Mouse (Mus musculus): ENCODE measurements around the gene Syt14.

Syt14 gene

DNA sequence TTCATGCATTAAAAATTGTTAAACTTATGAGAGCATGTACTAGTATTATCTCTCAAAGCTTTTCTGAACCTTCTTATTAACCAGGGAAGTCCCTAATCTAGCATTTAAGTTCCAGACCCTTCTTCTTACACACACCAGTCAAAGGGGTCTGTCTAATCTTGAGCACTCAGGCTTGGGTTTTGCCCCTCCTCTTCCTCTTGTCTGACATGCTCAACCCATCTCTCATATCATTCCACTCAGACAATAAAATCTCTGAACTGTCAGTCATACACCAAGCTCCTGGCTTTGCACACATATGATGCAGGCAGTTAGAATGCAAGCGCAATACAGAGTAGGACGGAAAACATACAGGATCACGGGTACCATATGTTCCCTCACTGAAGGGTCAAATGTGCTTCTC is 48.4 kb downstream of the Syt14 start:
- DNase-seq (ENCODE audit: low read depth, low spot score) = no peak

DNA sequence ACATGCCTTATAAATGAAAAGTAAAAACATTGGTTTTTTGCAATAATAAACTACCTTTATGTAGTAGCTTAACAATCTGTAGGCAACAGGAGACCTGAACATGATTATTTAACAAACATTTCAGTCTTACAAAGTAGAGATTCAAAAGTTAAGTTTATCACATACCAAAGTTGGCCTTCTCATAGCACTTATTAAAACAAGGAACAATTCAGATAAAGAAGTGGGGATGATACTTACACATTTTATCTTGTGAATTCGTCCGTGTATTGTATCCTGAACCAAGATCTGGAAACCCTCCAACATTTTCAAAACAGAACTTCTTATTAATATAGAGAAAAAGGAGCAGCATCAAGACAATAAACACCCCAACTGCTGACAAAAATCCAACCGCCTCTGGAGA is 49.1 kb downstream of the Syt14 start:
- DNase-seq (ENCODE audit: low read depth, low spot score) = no peak

DNA sequence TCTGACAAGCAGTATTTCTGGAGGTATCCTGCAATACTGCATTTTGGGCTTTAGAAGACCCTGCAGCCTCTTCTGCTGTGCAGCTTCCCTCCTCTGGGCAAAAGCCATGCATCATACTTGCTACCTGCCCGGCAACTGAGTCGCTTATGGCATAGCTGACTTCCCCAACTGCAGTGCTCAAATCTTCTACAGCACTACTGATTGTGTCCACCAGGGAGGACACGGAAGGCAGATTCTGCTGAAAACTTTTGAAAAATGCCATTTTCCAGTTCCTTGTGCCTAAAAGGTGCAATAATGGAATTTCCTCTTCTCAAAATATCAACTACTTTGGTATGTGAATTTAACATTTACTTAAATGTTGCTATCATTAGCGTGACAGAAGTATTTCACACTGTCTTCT is 51.2 kb downstream of the Syt14 start:
- DNase-seq (ENCODE audit: low read depth, low spot score) = no peak

DNA sequence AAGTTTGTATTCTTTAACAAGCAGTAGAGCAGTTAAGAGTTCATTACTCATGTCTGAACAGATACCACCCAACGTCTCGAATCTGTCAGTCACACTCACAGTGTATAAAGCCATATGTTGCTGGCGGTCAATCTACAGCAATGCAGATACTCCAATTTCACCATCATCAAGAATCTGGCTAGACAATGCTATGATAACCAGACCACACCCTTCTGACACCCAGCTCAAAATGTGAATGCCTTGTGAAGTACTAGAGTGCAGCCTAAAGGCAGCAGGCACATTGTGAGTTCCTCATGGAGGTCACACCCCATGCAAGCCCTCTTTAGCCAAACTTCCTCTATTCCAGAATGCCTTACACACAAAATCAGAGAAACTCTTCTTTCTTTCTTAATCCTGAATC is 53.9 kb downstream of the Syt14 start:
- no peak for DNase-seq (ENCODE audit: low read depth, low spot score)

DNA sequence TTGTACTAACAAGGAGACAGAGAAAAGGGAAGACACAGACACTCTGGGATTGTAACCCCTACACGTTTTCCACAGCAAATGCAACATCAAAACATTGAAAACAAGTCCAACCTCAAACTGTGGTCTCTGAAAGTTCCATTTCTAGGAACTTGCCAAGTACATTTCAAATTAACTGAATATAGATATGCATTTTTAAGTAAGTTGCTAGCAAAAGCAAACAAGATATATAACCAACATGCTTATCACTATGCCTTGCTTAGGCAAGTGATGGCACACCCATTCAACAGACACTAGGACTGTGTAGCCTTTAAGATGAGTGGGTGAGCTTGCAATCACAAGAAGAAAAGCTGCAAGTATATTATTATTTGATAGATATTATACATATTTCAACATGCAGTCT is 54.5 kb downstream of the Syt14 start:
- no peak for DNase-seq (ENCODE audit: low read depth, low spot score)

DNA sequence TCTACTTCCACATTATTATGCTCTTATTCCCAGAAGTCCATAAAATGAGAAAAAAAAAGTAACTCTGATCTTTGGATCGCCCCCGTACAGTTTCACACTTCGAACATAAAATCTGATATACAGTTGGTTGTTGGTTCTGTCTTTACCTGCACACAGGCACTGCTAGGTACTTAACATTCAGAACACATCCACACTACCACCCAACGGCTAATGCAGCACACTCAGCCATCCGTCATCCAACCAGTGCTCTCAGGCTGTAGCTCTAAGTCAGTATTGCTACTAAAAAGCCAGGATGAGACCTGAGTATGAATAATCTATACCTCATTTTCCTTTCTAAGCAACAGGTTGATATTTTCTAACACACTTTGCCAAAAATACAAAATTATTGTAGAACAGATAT is 73.3 kb downstream of the Syt14 start:
- no peak for DNase-seq (ENCODE audit: low read depth, low spot score)

DNA sequence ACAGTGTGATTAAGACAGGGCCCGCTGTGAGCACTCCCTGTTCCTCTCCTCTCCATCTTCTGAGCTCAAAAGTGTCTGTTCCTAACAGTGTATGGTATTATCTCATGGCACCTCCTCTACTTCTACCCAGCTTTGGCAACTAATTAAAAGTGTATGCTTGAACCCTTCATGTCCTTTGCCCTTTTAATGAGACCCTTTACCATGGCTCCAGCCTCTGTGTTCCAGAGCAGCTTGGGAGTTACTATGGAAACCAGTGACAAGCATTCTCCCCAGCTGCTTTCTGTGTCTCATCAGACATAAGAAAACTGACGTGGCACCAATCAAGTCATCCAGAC is 87.8 kb downstream of the Syt14 start:
- no peak for DNase-seq (ENCODE audit: low read depth, low spot score)

DNA sequence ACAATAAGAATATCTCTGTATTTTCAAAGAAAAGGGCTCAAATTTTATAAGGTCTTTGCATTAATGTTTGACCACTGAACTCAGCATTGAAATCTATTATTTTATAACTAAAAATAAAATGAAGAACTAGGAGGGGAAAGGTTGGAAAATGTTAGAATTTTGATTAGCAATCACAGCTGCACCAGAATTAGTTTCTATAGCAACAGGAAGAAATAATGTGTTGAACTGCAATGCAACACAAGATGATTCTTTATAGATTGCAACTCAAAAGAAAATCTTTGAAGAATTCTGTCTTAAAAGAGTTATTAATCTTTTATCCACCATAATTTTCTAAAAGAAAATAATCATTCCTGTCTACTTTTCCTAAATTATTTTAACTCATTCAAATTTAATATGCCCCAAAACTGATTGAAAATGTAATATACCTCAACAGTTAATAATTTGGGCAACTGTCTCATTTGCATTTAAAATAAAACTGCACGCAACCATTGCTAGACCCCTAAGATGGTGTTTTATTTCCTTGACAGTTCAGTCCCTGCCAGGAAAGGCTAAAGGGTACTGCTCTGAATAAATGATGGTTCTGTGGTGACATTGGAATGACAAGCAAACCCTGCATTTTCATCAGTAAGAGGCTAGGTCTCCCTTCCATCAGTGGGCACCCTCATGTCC is 88.3 kb downstream of the Syt14 start:
- DNase-seq (ENCODE audit: low read depth, low spot score) = no peak

DNA sequence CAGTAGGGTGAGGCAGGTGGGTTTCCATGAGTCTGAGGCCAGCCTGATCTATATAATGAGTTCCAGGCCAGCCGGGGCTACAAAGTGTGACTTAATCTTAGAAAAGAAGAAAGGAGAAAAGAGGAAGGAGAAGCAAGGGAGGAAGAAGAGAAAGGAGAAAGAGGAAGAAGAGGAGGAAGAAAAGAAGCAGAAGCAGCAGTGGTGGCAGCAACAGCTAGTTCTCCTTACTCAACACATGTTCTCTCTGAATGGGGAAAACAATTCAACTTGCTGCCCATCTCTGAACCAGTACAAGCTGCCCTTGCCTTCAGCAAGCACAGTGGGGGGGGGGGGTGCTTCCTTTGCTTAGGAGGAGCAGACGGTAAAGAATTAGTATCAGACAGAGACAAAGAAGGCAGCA is 96.5 kb downstream of the Syt14 start:
- DNase-seq (ENCODE audit: low read depth, low spot score) = no peak

DNA sequence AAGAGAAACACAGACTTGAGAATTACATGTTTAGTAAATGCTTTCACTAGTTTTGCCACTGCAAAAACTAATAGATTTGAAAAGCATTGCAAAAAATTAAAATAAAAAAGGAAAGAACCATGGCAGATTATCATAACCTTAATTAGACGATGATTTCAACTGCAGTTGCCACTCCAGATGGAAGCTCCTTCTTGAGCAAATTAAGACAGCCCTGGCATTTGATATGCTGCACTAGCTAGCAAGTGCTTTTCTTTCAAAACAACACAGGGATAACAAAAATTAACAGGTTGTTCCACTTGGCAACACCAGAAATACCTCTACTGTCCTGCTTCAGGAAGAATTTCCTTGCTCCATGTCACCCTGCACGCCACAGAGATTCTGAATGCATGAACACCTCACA is 97.6 kb downstream of the Syt14 start:
- peak; percentile 46 for DNase-seq (ENCODE audit: low read depth, low spot score)

DNA sequence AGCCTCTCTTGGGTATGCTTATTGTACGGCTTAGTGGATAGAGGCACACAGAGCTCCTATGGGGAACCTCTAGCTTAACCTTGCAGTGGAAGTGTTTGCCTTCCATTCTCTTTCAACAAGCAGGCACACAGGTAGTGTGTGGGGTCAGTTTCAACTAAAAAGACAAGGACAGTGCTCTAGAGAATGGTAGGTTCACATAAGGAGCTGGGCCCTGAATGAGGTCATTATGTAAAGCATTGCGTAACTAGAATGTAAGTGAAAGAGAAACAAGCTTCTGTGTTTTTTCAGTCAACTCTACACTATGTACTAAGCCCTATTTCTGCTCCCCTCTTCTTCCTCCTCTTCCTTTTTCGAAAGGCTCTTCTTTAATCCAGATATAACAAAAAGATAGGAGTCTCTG is 103.8 kb downstream of the Syt14 start:
- DNase-seq (ENCODE audit: low read depth, low spot score) = no peak

DNA sequence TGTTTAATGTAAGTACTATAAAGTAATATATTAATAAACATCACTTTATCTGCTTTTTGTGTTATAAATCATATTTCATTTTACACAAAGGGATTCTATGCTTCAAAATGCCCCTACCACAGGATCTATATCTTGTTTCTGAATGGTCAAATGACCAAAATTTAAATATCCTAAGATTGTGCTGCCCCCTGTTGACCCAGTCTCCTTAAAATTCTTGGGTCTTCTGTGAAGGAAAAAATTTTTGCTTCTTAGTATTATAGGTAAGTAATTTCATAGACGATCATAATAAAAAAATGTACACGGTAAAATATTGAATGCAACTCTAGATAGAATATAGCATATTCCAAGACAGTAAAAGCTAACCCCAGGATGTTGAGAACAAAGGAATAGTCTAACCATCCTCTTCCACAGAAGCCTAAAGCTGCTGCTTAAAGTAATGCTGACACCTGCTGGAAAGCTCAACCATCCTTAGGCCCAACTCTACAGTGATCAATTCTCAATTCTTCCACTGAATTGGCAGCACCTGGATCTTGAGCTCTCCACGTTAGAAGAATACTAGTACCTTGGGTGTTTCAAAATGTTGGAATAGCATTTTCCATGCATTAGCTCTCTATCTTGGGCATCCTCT is 123.4 kb downstream of the Syt14 start:
- DNase-seq (ENCODE audit: low read depth, low spot score) = no peak

DNA sequence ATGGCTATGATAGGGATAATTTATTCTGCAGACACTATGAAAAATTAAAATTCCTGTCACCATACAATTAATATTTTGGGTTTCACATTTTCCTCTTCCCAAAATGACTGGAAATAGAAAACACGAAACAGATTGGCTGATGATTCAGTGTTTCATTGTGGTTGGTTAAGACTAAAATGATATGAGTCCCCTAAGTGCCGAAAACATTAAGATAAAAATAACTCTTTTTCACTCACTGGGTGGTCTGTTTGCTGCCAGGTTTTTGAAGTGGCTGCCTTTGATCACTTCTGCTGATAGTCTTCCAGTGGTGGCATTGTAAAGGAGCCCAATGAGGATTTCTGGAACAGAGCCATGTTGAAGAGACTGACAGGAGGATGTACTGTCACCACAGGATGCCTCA is 134.1 kb downstream of the Syt14 start:
- no peak for DNase-seq (ENCODE audit: low read depth, low spot score)

DNA sequence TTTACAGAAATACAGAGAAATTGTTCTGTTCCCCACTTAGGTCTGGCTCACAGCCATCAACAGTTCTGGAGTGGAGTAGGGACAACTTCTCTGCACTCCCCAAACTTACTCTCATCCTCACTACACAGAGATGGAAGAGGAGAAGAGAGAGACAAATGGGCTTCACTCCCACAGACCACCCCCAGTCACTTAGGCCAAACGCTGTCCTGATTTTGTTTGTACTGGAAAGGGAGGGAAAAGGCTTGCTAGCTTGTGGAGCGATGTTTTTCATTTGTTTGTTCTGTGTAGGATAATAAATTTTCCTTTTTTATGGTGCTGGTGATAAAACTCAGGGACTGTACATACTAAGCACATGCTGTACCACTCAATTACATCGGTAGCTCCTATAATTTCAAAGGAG is 134.7 kb downstream of the Syt14 start:
- DNase-seq (ENCODE audit: low read depth, low spot score) = no peak

DNA sequence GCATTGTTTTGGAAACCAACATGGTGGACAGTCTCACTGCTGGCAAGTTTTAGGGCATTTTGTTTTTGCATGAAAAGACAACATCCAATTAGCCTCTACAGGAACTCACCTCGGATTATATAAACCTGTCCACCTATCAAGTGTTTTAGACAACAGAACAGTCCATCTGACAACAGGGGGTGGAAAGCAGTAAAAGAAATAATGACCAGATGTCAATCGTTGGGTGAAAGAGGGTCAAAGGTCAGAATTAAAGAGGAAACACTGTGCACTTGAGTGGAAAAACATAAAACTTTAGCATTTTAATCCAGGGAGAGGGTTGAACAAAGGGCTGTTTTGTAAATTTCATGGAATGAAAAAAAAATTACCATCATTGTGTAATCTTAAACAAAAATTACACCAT is 136.8 kb downstream of the Syt14 start:
- DNase-seq (ENCODE audit: low read depth, low spot score) = no peak

DNA sequence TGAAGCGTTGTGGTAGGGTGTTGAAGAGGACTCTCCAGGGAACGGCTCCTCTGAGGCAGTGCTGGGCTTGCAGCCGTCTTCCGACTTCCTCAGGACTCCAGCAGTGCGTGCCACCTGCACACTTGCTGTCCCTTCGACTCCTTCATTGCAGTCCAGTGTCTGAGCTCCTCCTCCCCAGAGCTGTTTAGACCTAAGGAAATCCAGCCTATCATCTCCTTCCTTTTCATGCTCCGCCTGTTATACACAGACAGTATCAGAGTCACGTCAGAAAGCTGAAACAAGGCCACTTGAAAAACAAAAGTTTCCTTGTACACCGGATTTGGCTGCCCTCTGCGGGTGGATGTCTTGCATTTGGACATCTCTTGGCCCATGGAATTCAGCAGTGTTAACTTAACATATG is 138.4 kb downstream of the Syt14 start:
- DNase-seq (ENCODE audit: low read depth, low spot score) = no peak

DNA sequence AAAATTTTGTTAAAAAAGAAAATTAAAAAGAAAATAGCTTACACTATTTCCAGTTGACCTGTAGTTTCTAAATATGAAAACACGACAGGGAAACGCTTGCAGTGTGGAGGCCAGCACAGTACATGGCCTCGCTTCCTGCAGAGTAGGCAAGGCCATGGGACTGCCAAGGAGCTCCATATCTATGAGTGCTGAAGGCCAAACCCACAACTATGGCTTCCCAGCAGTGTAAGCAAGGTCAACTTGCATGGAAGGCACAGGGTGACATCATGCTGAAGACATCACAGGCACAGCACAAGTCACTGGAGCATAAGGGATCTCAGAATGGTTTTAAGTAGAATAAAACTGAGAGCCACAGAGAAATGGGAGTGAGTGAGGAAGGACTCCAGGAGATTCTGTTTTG is 139.5 kb downstream of the Syt14 start:
- DNase-seq (ENCODE audit: low read depth, low spot score) = no peak

DNA sequence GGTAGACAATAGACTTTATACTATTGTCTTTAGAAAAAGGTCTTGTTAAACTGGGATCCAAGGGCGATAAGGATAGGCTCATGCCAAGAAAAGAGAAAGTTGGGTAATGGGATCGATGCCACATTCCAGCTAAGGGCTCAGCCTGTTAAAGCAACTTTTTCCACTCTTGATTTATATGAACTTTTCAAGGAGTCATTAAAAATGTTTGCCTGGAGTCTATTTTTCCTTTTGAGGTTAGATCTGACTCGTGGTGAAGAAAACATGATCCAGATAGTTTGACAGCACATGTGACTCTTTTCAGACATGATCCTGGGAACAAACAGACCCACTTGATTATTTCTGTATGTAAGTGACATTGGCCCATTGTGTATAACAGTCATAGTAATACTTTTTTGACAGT is 144.9 kb downstream of the Syt14 start:
- no peak for DNase-seq (ENCODE audit: low read depth, low spot score)

DNA sequence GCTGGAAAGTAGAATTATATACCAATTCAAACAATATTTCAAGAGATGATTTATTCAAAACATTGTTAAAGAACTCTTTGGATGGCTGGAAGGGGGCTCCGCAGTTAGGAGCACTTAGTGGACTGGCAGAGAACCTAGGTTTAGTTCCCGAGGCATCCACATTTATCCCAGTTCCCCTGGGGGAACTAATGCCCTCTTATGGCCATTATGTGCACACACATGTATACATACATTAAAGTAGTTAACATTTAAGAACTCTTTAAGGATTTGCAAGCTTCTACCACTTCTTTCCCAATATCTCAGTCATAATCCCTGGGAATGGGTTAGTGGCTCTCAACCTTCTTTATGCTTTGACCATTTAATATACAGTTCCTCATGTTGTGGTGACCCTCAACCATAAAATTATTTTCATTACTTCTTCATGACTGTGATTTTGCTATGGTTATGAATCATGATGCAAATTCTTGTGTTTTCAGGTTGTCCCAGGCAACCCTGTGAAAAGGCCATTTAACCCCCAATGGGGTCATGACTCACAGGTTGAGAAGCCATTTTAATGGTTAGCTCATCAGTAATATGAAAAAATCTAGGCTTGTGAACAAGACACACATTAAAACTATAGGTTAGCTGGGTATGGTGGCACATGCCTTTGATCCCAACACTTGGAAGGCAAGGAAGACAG is 152.8 kb downstream of the Syt14 start:
- DNase-seq (ENCODE audit: low read depth, low spot score) = no peak

DNA sequence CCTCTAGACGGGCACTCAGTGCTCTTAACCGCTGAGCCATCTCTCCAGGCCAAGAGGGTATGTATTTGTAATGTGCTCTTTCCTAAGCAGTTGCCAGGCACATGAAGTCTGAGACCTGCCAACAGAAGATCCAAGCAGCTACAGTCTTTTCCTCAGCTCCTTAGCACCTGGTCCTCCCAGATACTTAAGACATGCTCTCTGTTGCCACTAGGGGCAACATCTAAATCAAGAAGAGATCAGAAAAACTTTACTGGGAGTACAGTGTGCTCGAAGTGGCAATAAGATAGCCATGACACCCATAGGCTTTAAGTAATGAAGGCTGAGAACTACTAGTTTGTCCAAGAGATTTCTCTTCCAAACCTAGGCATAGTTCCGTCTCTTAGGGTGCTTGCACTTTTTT is 155.4 kb downstream of the Syt14 start:
- DNase-seq (ENCODE audit: low read depth, low spot score) = no peak

DNA sequence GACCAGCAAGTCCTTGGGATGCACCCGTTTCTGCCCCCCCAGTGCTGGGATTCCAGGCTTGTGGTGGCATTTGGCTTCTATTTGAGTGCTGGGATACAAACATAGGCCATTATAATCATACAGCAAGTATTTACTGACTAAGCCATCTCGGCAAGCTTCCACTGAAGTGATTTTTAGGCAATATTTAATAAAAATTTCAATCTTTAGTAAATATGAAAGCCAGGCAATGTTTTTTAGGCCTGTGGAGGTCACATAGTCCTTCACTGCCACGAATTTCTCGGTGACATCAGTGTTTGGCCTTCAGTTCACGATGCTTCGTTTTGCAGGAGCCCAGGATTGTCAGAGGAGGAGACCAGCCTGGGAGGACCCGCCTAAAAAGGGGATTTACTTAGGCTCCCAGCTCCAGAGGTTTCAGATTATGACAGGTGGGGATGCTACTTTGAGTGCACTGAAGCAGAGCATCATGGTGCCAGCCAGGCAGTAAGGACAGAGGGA is 156.4 kb downstream of the Syt14 start:
- DNase-seq (ENCODE audit: low read depth, low spot score) = no peak

DNA sequence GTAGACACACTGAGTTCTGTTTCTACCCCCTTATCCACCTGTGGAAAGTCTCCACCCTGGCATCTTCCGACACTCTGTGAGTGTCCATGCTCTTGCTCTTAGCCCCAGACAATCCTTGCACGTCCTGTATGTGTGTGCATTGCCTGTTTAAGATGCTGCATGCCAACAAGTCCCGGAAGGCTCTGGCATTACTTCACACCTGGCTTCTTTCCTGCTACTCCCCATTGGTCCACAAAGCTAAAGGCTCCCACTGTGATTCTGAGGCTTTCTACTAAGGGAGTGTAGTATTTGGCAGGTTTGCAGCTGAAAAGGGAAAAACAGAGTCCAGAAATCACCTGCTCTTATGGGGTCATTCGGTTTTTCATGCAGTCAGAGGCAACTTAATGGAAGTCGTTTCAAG is 162.7 kb downstream of the Syt14 start:
- no peak for DNase-seq (ENCODE audit: low read depth, low spot score)

DNA sequence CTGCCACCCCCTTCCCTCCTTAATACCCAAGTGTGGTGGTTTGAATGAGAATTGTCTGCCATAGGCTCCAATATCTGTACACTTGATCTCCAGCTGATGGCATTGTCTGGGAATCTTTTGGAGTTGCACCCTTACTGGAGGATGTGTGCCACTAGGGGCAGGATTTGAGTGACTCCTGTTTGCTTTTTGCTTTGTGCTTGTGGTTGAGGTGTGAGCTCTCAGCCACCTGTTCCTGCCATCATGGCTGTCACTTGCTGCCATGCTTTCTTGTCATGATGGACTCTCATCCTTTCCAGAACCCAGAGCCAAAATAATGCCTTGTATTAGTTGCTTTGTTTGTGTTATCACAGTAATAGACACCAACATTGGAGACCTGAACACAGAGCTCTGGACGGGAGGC is 165.8 kb downstream of the Syt14 start:
- no peak for DNase-seq (ENCODE audit: low read depth, low spot score)
